Mouse (Mus musculus): ENCODE results near the gene Celsr1. TPM values are rescaled to one million over a fixed set of nuclear protein-coding genes. Genes with fewer than 3 reads are reported as not detected.

Gene Celsr1
- total and polyA plus RNA-seq, 3 experiments: not detected

- Histone ChIP-seq H3K27ac (ENCODE audit: insufficient read depth, low read depth) (no peak overlapping the region), H3K79me2 (replicated peaks; ENCODE audit: control insufficient read depth, extremely low read depth, insufficient read depth, poor library complexity, severe bottlenecking) (no peaks in the 10 kb centered on the region), H3K27me3 (replicated peaks) (no peaks in the 10 kb centered on the region), H3K4me2 (ENCODE audit: insufficient read depth, low read depth, poor library complexity, severe bottlenecking) (no peak overlapping the region), H3K9ac (ENCODE audit: insufficient read depth, low read depth) (no peak overlapping the region), H3K9me3 (replicated peaks; ENCODE audit: low read length) (peaks cover 9% of the 10 kb centered on the region), H3K4me3 (replicated peaks in 1 of 3; ENCODE audit: low read depth in 2 of 3, low read length in 2 of 3, poor library complexity in 1 of 3) (no peak overlapping the region), H3K36me3 (replicated peaks in 1 of 2; ENCODE audit: control insufficient read depth in 1 of 2, insufficient read depth in 1 of 2, low read length in 1 of 2) (no peaks in the 10 kb centered on the region), H3K4me1 (ENCODE audit: control insufficient read depth in 1 of 2, insufficient read depth in 2 of 2) (peaks cover 3 to 7% of the 10 kb centered on the region in 2 experiments; a peak in 3 of 4 replicates)
- dilution Hi-C loops (cut with MboI; ENCODE audit: extremely low pct_ligation_motif_present, extremely low pct_unique_long_range_greater_than_20kb, low sequenced_read_pairs) (no loop called here), in situ Hi-C loops (cut with MboI; ENCODE audit: low pct_ligation_motif_present, low pct_unique_long_range_greater_than_20kb, low sequenced_read_pairs) (loop anchor here (25.0 kb wide), 1 partner anchor 408 kb away; no protein-coding TSS in a partner anchor)
- TF ChIP-seq MYC (IDR thresholded peaks at IDR 0.05; ENCODE audit: low read depth, low read length) (0 out of 2 replicates have a peak, but pooled peaks have one; percentile 22), EP300 (IDR thresholded peaks at IDR 0.05; ENCODE audit: low read length) (peak; percentile 37; the same call in 1 of the 2 replicates), ZMIZ1 (IDR thresholded peaks at IDR 0.05; ENCODE audit: low read depth, low read length) (no peak), HCFC1 (IDR thresholded peaks at IDR 0.05; ENCODE audit: low read depth, low read length) (no peak), ETS1 (conservative IDR thresholded peaks at IDR 0.05; ENCODE audit: low read depth, low read length) (peak; percentile 61; the same call in 1 of the 2 replicates)
- DNase-seq (ENCODE audit: extremely low read depth): peak; percentile 6
Observed at GRCm38 (mm10) chr15:86020008-86020407, 13.6 kb downstream of the Celsr1 start.

GRCm38 (mm10) chr15:86018753-86019512 is 14.6 kb downstream of the Celsr1 start:
- Histone ChIP-seq H3K4me2 (ENCODE audit: insufficient read depth, low read depth, poor library complexity, severe bottlenecking) (no peak overlapping the region), H3K27me3 (replicated peaks) (no peaks in the 10 kb centered on the region), H3K36me3 (replicated peaks in 1 of 2; ENCODE audit: control insufficient read depth in 1 of 2, insufficient read depth in 1 of 2, low read length in 1 of 2) (no peaks in the 10 kb centered on the region), H3K79me2 (replicated peaks; ENCODE audit: control insufficient read depth, extremely low read depth, insufficient read depth, poor library complexity, severe bottlenecking) (no peaks in the 10 kb centered on the region), H3K27ac (ENCODE audit: insufficient read depth, low read depth) (no peak overlapping the region), H3K4me1 (ENCODE audit: control insufficient read depth in 1 of 2, insufficient read depth in 2 of 2) (peaks cover 3 to 7% of the 10 kb centered on the region in 2 experiments; a peak in 3 of 4 replicates), H3K9ac (ENCODE audit: insufficient read depth, low read depth) (no peak overlapping the region), H3K9me3 (replicated peaks; ENCODE audit: low read length) (peaks cover 9% of the 10 kb centered on the region), H3K4me3 (replicated peaks in 1 of 3; ENCODE audit: low read depth in 2 of 3, low read length in 2 of 3, poor library complexity in 1 of 3) (no peak overlapping the region)
- peak; percentile 26 for DNase-seq (ENCODE audit: extremely low read depth)
- TF ChIP-seq MAFK (IDR thresholded peaks at IDR 0.05; ENCODE audit: insufficient replicate concordance, low read length) (peak; percentile 73; the same call in 1 of the 2 replicates), TBP (conservative IDR thresholded peaks at IDR 0.05; ENCODE audit: low read depth, low read length) (no peak), MEF2A (IDR thresholded peaks at IDR 0.05; ENCODE audit: borderline replicate concordance, low read depth, low read length) (no peak), NELFE (IDR thresholded peaks at IDR 0.05; ENCODE audit: low read depth, low read length) (no peak), EP300 (IDR thresholded peaks at IDR 0.05; ENCODE audit: low read length) (0 out of 2 replicates have a peak, but pooled peaks have one; percentile 15), UBTF (IDR thresholded peaks at IDR 0.05; ENCODE audit: low read depth, low read length) (no peak), USF2 (conservative IDR thresholded peaks at IDR 0.05; ENCODE audit: low read depth, low read length) (no peak), CHD2 (IDR thresholded peaks at IDR 0.05; ENCODE audit: low read length) (no peak), SMC3 (IDR thresholded peaks at IDR 0.05; ENCODE audit: low read depth, low read length) (no peak), CTCF (conservative IDR thresholded peaks at IDR 0.05 in 1 of 2, IDR thresholded peaks at IDR 0.05 in 1 of 2; ENCODE audit: low read depth in 2 of 2, low read length in 2 of 2) (0 out of 4 replicates have a peak, but pooled peaks have one; percentile 12 to 14), MYC (IDR thresholded peaks at IDR 0.05; ENCODE audit: low read depth, low read length) (no peak), TCF12 (IDR thresholded peaks at IDR 0.05; ENCODE audit: low read depth, low read length) (no peak), POLR2AphosphoS2 (IDR thresholded peaks at IDR 0.05; ENCODE audit: low read depth, low read length) (no peak), RCOR1 (conservative IDR thresholded peaks at IDR 0.05; ENCODE audit: low read depth, low read length) (no peak), ZNF384 (IDR thresholded peaks at IDR 0.05; ENCODE audit: low read depth, low read length) (no peak), USF1 (IDR thresholded peaks at IDR 0.05; ENCODE audit: low read depth, low read length) (no peak)
- dilution Hi-C loops (cut with MboI; ENCODE audit: extremely low pct_ligation_motif_present, extremely low pct_unique_long_range_greater_than_20kb, low sequenced_read_pairs) (no loop called here), in situ Hi-C loops (cut with MboI; ENCODE audit: low pct_ligation_motif_present, low pct_unique_long_range_greater_than_20kb, low sequenced_read_pairs) (loop anchor here (25.0 kb wide), 1 partner anchor 407 kb away; no protein-coding TSS in a partner anchor)
